13 mouse cellular contexts compared by ENCODE assay signal in the genomic region with DNA sequence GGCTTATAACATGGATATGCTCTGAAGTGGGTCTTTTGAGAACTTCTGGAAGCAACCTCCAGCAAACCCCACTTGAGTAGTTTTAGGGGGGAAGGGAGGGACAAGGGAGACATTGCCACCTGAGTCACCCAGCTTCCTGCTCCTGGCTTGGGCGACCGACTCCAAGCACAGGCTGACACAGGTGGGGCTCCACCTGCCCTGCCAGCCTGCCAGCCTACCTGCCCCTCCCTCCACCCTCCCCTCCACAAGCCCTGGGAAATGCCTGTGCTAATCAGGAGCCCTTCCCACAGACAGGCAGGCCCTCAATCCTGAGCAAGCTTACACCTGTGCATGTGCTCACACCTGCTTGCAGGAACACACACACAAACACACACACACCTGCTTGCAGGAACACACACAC. TPM values are rescaled to one million over a fixed set of nuclear protein-coding genes. Genes with fewer than 3 reads are reported as not detected.
DNase-seq lines count a peak whose midpoint lies in the region; ATAC-seq lines count a peak whose summit lies in the region.
"Had no signal": no experiment of that assay in that cellular context is flagged by ENCODE, and none has a peak within 500 bp of the region (broad histone marks: within the 10 kb centered on the region; RNA-seq: fewer than 3 reads in every experiment).

No protein-coding gene starts in this region.

- 36% methylated on average over 2 of the region's 2 CpGs for WGBS in heart, embryonic 15.5 days
- WGBS in embryonic facial prominence, embryonic 15.5 days = 68% methylated on average over 2 of the region's 2 CpGs
- WGBS in intestine, embryonic 16.5 days = 50% methylated on average over 2 of the region's 2 CpGs

- H3K4me1 ChIP-seq in heart, embryonic 15.5 days (replicated peaks) = peaks cover 63% of the 10 kb centered on the region
- H3K4me1 ChIP-seq in embryonic facial prominence, embryonic 15.5 days = peaks cover 44% of the 10 kb centered on the region
- peaks cover 40% of the 10 kb centered on the region for H3K4me1 ChIP-seq in intestine, embryonic 16.5 days (ENCODE audit: control insufficient read depth, insufficient read depth, low read length)

- peak overlapping the region; percentile 96 for H3K27ac ChIP-seq in heart, embryonic 15.5 days
- peak overlapping the region; percentile 70 for H3K27ac ChIP-seq in embryonic facial prominence, embryonic 15.5 days (replicated peaks)
- H3K27ac ChIP-seq in intestine, embryonic 16.5 days (ENCODE audit: low read length) = peak overlapping the region; percentile 57
- H3K27ac ChIP-seq: forebrain, embryonic 12.5 days; neural tube, embryonic 13.5 days had no signal

- no peak overlapping the region for H3K4me3 ChIP-seq in heart, embryonic 15.5 days
- no peak overlapping the region for H3K4me3 ChIP-seq in embryonic facial prominence, embryonic 15.5 days (replicated peaks)
- no peak overlapping the region for H3K4me3 ChIP-seq in intestine, embryonic 16.5 days (ENCODE audit: low read length)
- H3K4me3 ChIP-seq: forebrain, embryonic 12.5 days; limb, embryonic 15.5 days; neural tube, embryonic 13.5 days had no signal

- H3K27me3 ChIP-seq in heart, embryonic 15.5 days = no peaks in the 10 kb centered on the region
- no peaks in the 10 kb centered on the region for H3K27me3 ChIP-seq in embryonic facial prominence, embryonic 15.5 days
- no peaks in the 10 kb centered on the region for H3K27me3 ChIP-seq in intestine, embryonic 16.5 days (replicated peaks; ENCODE audit: control insufficient read depth, insufficient read depth, low read length)
- H3K27me3 ChIP-seq: limb, embryonic 15.5 days; neural tube, embryonic 13.5 days had no signal

- no peaks in the 10 kb centered on the region for H3K36me3 ChIP-seq in heart, embryonic 15.5 days
- H3K36me3 ChIP-seq in embryonic facial prominence, embryonic 15.5 days = no peaks in the 10 kb centered on the region
- H3K36me3 ChIP-seq in intestine, embryonic 16.5 days (ENCODE audit: control insufficient read depth, insufficient read depth, low read length) = no peaks in the 10 kb centered on the region
- H3K36me3 ChIP-seq: forebrain, embryonic 12.5 days; neural tube, embryonic 13.5 days had no signal

- peak overlapping the region; percentile 44 for H3K4me2 ChIP-seq in heart, embryonic 15.5 days
- no peak overlapping the region for H3K4me2 ChIP-seq in embryonic facial prominence, embryonic 15.5 days (replicated peaks)
- no peak overlapping the region for H3K4me2 ChIP-seq in intestine, embryonic 16.5 days (ENCODE audit: low read depth, low read length)
- H3K4me2 ChIP-seq: forebrain, embryonic 12.5 days; limb, embryonic 15.5 days; neural tube, embryonic 13.5 days had no signal

- DNase-seq in heart, postnatal 14 days = no peak
- DNase-seq in lung, postnatal 4 days = peak; percentile 60 to 83
- DNase-seq in spleen, postnatal 10 days (ENCODE audit: low spot score in 2 of 2) = no peak
- DNase-seq in spleen, adult 18-20 months = no peak
- DNase-seq: cerebellum, adult 2 months; gastrocnemius, postnatal 25 days; right cerebral cortex, adult 18-20 months had no signal

- intact Hi-C loops in heart, postnatal 14 days (cut with DNase I) = no loop called here

- H3K9ac ChIP-seq in heart, embryonic 15.5 days = no peak overlapping the region; the same call in 1 of the 2 replicates
- no peak overlapping the region for H3K9ac ChIP-seq in embryonic facial prominence, embryonic 15.5 days
- H3K9ac ChIP-seq in intestine, embryonic 16.5 days (ENCODE audit: low read depth, low read length) = peak overlapping the region; percentile 29; the same call in 1 of the 2 replicates
- H3K9ac ChIP-seq: forebrain, embryonic 12.5 days; limb, embryonic 15.5 days; neural tube, embryonic 13.5 days had no signal

- ATAC-seq in heart, embryonic 15.5 days (replicated peaks; ENCODE audit: insufficient number of reproducible peaks, insufficient read depth, low FRiP score, low read depth) = no peak
- ATAC-seq in embryonic facial prominence, embryonic 15.5 days (ENCODE audit: insufficient number of reproducible peaks, low FRiP score, low TSS enrichment, low read depth) = no peak
- peak; percentile 45 for ATAC-seq in intestine, embryonic 16.5 days

- H3K9me3 ChIP-seq in heart, embryonic 15.5 days (replicated peaks) = no peaks in the 10 kb centered on the region
- no peaks in the 10 kb centered on the region for H3K9me3 ChIP-seq in embryonic facial prominence, embryonic 15.5 days (replicated peaks)
- no peaks in the 10 kb centered on the region for H3K9me3 ChIP-seq in intestine, embryonic 16.5 days (ENCODE audit: control insufficient read depth, low read length)
- H3K9me3 ChIP-seq: forebrain, embryonic 12.5 days; limb, embryonic 15.5 days; neural tube, embryonic 13.5 days had no signal

RNA-seq across cellular contexts. Expression of gene Jup, which starts 5.1 kb away (rescaled TPM):
- polyA plus RNA-seq in heart, embryonic 15.5 days (2015; fragmentation: Nextera tagmentation; extraction: Ambion mirVana) = 117 and 140 TPM in 2 replicates
- total RNA-seq in heart, postnatal 14 days (2021) = 100 to 1,000 TPM; 232 to 245 TPM
- 232 and 256 TPM in 2 replicates for polyA plus RNA-seq in embryonic facial prominence, embryonic 15.5 days (2015; fragmentation: Nextera tagmentation; extraction: Ambion mirVana)
- 165 and 179 TPM in 2 replicates for polyA plus RNA-seq in intestine, embryonic 16.5 days (2015; fragmentation: Nextera tagmentation; extraction: Ambion mirVana)

RNA-seq across cellular contexts. Expression of gene P3h4, which starts 12.0 kb away (rescaled TPM):
- polyA plus RNA-seq in heart, embryonic 15.5 days (2015; fragmentation: Nextera tagmentation; extraction: Ambion mirVana) = 48.3 and 63.1 TPM in 2 replicates
- 10 to 100 TPM; 19.1 to 19.9 TPM for total RNA-seq in heart, postnatal 14 days (2021)
- 89.9 and 91.1 TPM in 2 replicates for polyA plus RNA-seq in embryonic facial prominence, embryonic 15.5 days (2015; fragmentation: Nextera tagmentation; extraction: Ambion mirVana)
- 36.9 and 38.5 TPM in 2 replicates for polyA plus RNA-seq in intestine, embryonic 16.5 days (2015; fragmentation: Nextera tagmentation; extraction: Ambion mirVana)

RNA-seq across cellular contexts. Expression of gene Fkbp10, which starts 12.8 kb away (rescaled TPM):
- polyA plus RNA-seq in heart, embryonic 15.5 days (2015; fragmentation: Nextera tagmentation; extraction: Ambion mirVana) = 86.3 and 119 TPM in 2 replicates
- 10 to 100 TPM; 34.6 to 38.3 TPM for total RNA-seq in heart, postnatal 14 days (2021)
- 212 TPM in 2 replicates for polyA plus RNA-seq in embryonic facial prominence, embryonic 15.5 days (2015; fragmentation: Nextera tagmentation; extraction: Ambion mirVana)
- polyA plus RNA-seq in intestine, embryonic 16.5 days (2015; fragmentation: Nextera tagmentation; extraction: Ambion mirVana) = 72.7 and 78.1 TPM in 2 replicates

RNA-seq across cellular contexts. Expression of gene Nt5c3b, which starts 38.9 kb away (rescaled TPM):
- polyA plus RNA-seq in heart, embryonic 15.5 days (2015; fragmentation: Nextera tagmentation; extraction: Ambion mirVana) = 90.2 and 104 TPM in 2 replicates
- total RNA-seq in heart, postnatal 14 days (2021) = 10 to 100 TPM; 36.2 to 36.4 TPM
- polyA plus RNA-seq in embryonic facial prominence, embryonic 15.5 days (2015; fragmentation: Nextera tagmentation; extraction: Ambion mirVana) = 134 and 135 TPM in 2 replicates
- polyA plus RNA-seq in intestine, embryonic 16.5 days (2015; fragmentation: Nextera tagmentation; extraction: Ambion mirVana) = 82.5 and 85.8 TPM in 2 replicates

RNA-seq across cellular contexts. Expression of gene Klhl10, which starts 39.0 kb away (rescaled TPM):
- polyA plus RNA-seq in heart, embryonic 15.5 days (2015; fragmentation: Nextera tagmentation; extraction: Ambion mirVana) = 0.33 and 0.42 TPM in 2 replicates
- under 1 TPM; 0.41 to 0.76 TPM for total RNA-seq in heart, postnatal 14 days (2021)
- 1.1 and 1.2 TPM in 2 replicates for polyA plus RNA-seq in embryonic facial prominence, embryonic 15.5 days (2015; fragmentation: Nextera tagmentation; extraction: Ambion mirVana)
- 0.37 and 0.39 TPM in 2 replicates for polyA plus RNA-seq in intestine, embryonic 16.5 days (2015; fragmentation: Nextera tagmentation; extraction: Ambion mirVana)

Comparison
In these comparisons a context has a peak if more than half of its experiments do, and no peak if none do; other contexts are left out.
1. DNase-seq: peak in lung, postnatal 4 days (2 of 2); none in heart, postnatal 14 days (0 of 2), spleen, postnatal 10 days (0 of 2) and spleen, adult 18-20 months (0 of 2).
2. Peak in every context shown above with its lines, with median percentiles within 50 percentile points of each other: H3K27ac ChIP-seq.